Mouse (Mus musculus) thymus, adult 2 months (tissue): ENCODE data around the gene Shb.

ENCODE experiments used
- CTCF ChIP-seq: fragments of 200-500 bp; IDR thresholded peaks from 2 replicates; pipeline ENCODE4 v1.5.1; 2012; ENCODE audit warnings: mild to moderate bottlenecking, control low read depth, low read length, moderate library complexity, borderline replicate concordance; ENCODE audit not compliant: control insufficient read depth, poor library complexity, insufficient read depth; ENCODE audit errors: extremely low read depth
- POLR2A ChIP-seq: fragments of 200-500 bp; IDR thresholded peaks from 2 replicates; pipeline ENCODE4 v1.6.1; 2012; ENCODE audit warnings: mild to moderate bottlenecking, low read length, control low read depth, moderate library complexity; ENCODE audit not compliant: control insufficient read depth, poor library complexity, insufficient read depth; ENCODE audit errors: extremely low read depth

DNA sequence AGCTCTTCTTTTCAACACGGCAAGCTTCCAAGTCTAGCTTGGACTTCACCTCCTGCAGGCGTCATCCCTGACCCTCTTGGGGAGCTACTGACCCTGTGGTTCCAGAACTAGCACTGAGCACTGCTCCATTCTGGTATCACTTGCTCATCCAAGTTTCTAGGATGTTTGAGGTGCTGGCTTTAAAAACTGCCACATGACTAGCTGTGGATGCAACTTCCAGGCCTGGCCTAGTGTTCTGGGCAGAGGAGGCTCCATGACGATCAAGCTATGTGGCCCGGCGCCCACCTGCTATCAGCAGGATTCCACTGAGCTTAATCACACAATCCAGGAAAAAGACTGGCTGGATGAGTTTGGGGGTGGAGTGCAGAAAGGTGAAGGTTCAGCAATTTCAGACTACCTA lies 57.4 kb downstream of the Shb start:
- TF ChIP-seq POLR2A (no peak), CTCF (no peak)
